Mouse (Mus musculus): ENCODE data around the gene Gm853. TPM values are rescaled to one million over a fixed set of nuclear protein-coding genes. Genes with fewer than 3 reads are reported as not detected.

The Gm853 gene
- polyA plus RNA-seq, 1 experiment from 2014 or later: not detected

- Histone ChIP-seq H3K9me3 (replicated peaks) (no peaks in the 10 kb centered on the region), H3K27me3 (peaks cover 25% of the 10 kb centered on the region), H3K9ac (no peak overlapping the region), H3K4me3 (replicated peaks) (peak overlapping the region; percentile 31), H3K4me2 (replicated peaks) (peak overlapping the region; percentile 55), H3K27ac (replicated peaks) (no peak overlapping the region), H3K4me1 (peaks cover 54% of the 10 kb centered on the region), H3K36me3 (no peaks in the 10 kb centered on the region)
- WGBS: 37% methylated on average over 19 of the region's 19 CpGs
- no peak for ATAC-seq (ENCODE audit: insufficient number of reproducible peaks, low FRiP score, low TSS enrichment, low read depth)
Measured at GRCm38 (mm10) chr4:130173911-130174311, 48.3 kb downstream of the Gm853 start.

GRCm38 (mm10) chr4:130173060-130173822, 49.0 kb downstream of the Gm853 start:
- Histone ChIP-seq H3K4me3 (replicated peaks) (no peak overlapping the region), H3K36me3 (no peaks in the 10 kb centered on the region), H3K27me3 (peaks cover 25% of the 10 kb centered on the region), H3K27ac (replicated peaks) (no peak overlapping the region), H3K4me2 (replicated peaks) (peak overlapping the region; percentile 55; the same call in 1 of the 2 replicates), H3K4me1 (peaks cover 58% of the 10 kb centered on the region), H3K9me3 (replicated peaks) (no peaks in the 10 kb centered on the region), H3K9ac (no peak overlapping the region)
- no peak for ATAC-seq (ENCODE audit: insufficient number of reproducible peaks, low FRiP score, low TSS enrichment, low read depth)
- WGBS: 57% methylated on average over 11 of the region's 11 CpGs

GRCm38 (mm10) chr4:130171951-130172765, 50.0 kb downstream of the Gm853 start:
- Histone ChIP-seq H3K27me3 (peaks cover 30% of the 10 kb centered on the region), H3K4me3 (replicated peaks) (no peak overlapping the region), H3K9me3 (replicated peaks) (no peaks in the 10 kb centered on the region), H3K9ac (no peak overlapping the region), H3K27ac (replicated peaks) (no peak overlapping the region), H3K4me1 (peaks cover 61% of the 10 kb centered on the region), H3K36me3 (no peaks in the 10 kb centered on the region), H3K4me2 (replicated peaks) (peak overlapping the region; percentile 1; the same call in 1 of the 2 replicates)
- WGBS: 26% methylated on average over 11 of the region's 11 CpGs
- no peak for ATAC-seq (ENCODE audit: insufficient number of reproducible peaks, low FRiP score, low TSS enrichment, low read depth)

GRCm38 (mm10) chr4:130170362-130170761, 51.8 kb downstream of the Gm853 start:
- Histone ChIP-seq H3K4me2 (replicated peaks) (no peak overlapping the region), H3K36me3 (no peaks in the 10 kb centered on the region), H3K4me3 (replicated peaks) (no peak overlapping the region), H3K4me1 (peaks cover 62% of the 10 kb centered on the region), H3K9ac (no peak overlapping the region), H3K9me3 (replicated peaks) (no peaks in the 10 kb centered on the region), H3K27me3 (peaks cover 28% of the 10 kb centered on the region), H3K27ac (replicated peaks) (no peak overlapping the region)
- no peak for ATAC-seq (ENCODE audit: insufficient number of reproducible peaks, low FRiP score, low TSS enrichment, low read depth)
- WGBS: 86% methylated on average over 4 of the region's 4 CpGs

GRCm38 (mm10) chr4:130169411-130169971, 52.7 kb downstream of the Gm853 start:
- Histone ChIP-seq H3K9me3 (replicated peaks) (no peaks in the 10 kb centered on the region), H3K4me2 (replicated peaks) (no peak overlapping the region)
- 79% methylated on average over 16 of the region's 16 CpGs for WGBS

GRCm38 (mm10) chr4:130168280-130169183, 53.7 kb downstream of the Gm853 start:
- Histone ChIP-seq H3K9me3 (replicated peaks) (no peaks in the 10 kb centered on the region), H3K27ac (replicated peaks) (0 out of 2 replicates have a peak overlapping the region, but pooled peaks have one; percentile 1), H3K36me3 (no peaks in the 10 kb centered on the region), H3K4me3 (replicated peaks) (no peak overlapping the region), H3K27me3 (peaks cover 20% of the 10 kb centered on the region), H3K9ac (no peak overlapping the region), H3K4me2 (replicated peaks) (0 out of 2 replicates have a peak overlapping the region, but pooled peaks have one; percentile 3), H3K4me1 (peaks cover 47% of the 10 kb centered on the region)
- no peak for ATAC-seq (ENCODE audit: insufficient number of reproducible peaks, low FRiP score, low TSS enrichment, low read depth)
- 33% methylated on average over 16 of the region's 16 CpGs for WGBS

More at GRCm38 (mm10) chr4:130169411-130169971, 52.7 kb downstream of the Gm853 start:
- Histone ChIP-seq H3K27me3 (peaks cover 22% of the 10 kb centered on the region), H3K4me1 (peaks cover 53% of the 10 kb centered on the region), H3K4me3 (replicated peaks) (no peak overlapping the region), H3K27ac (replicated peaks) (no peak overlapping the region), H3K36me3 (no peaks in the 10 kb centered on the region), H3K9ac (no peak overlapping the region)
- no peak for ATAC-seq (ENCODE audit: insufficient number of reproducible peaks, low FRiP score, low TSS enrichment, low read depth)

GRCm38 (mm10) chr4:130167814-130168213, 54.4 kb downstream of the Gm853 start:
- Histone ChIP-seq H3K36me3 (no peaks in the 10 kb centered on the region), H3K27ac (replicated peaks) (no peak overlapping the region), H3K9me3 (replicated peaks) (no peaks in the 10 kb centered on the region), H3K4me1 (peaks cover 50% of the 10 kb centered on the region), H3K4me2 (replicated peaks) (peak overlapping the region; percentile 32; the same call in 1 of the 2 replicates), H3K9ac (no peak overlapping the region), H3K27me3 (peaks cover 20% of the 10 kb centered on the region), H3K4me3 (replicated peaks) (no peak overlapping the region)
- WGBS: 43% methylated on average over 9 of the region's 9 CpGs
- ATAC-seq (ENCODE audit: insufficient number of reproducible peaks, low FRiP score, low TSS enrichment, low read depth): no peak

- no peaks in the 10 kb centered on the region for H3K36me3 ChIP-seq
- no peak overlapping the region for H3K9ac ChIP-seq
- H3K9me3 ChIP-seq (replicated peaks): no peaks in the 10 kb centered on the region
- H3K4me3 ChIP-seq (replicated peaks): no peak overlapping the region
- H3K4me1 ChIP-seq: peaks cover 47% of the 10 kb centered on the region
- WGBS: 63% methylated on average over 22 of the region's 22 CpGs
- H3K4me2 ChIP-seq (replicated peaks): peak overlapping the region; percentile 32; the same call in 1 of the 2 replicates
- peaks cover 20% of the 10 kb centered on the region for H3K27me3 ChIP-seq
- H3K27ac ChIP-seq (replicated peaks): no peak overlapping the region
- no peak for ATAC-seq (ENCODE audit: insufficient number of reproducible peaks, low FRiP score, low TSS enrichment, low read depth)
Measured at GRCm38 (mm10) chr4:130167321-130167720, 54.9 kb downstream of the Gm853 start.

GRCm38 (mm10) chr4:130166592-130166991, 55.6 kb downstream of the Gm853 start:
- Histone ChIP-seq H3K27me3 (peaks cover 20% of the 10 kb centered on the region), H3K36me3 (no peaks in the 10 kb centered on the region), H3K9me3 (replicated peaks) (no peaks in the 10 kb centered on the region), H3K4me1 (peaks cover 40% of the 10 kb centered on the region), H3K4me3 (replicated peaks) (no peak overlapping the region), H3K27ac (replicated peaks) (no peak overlapping the region), H3K4me2 (replicated peaks) (no peak overlapping the region), H3K9ac (no peak overlapping the region)
- no peak for ATAC-seq (ENCODE audit: insufficient number of reproducible peaks, low FRiP score, low TSS enrichment, low read depth)
- 54% methylated on average over 8 of the region's 8 CpGs for WGBS

GRCm38 (mm10) chr4:130166061-130166460, 56.1 kb downstream of the Gm853 start:
- peaks cover 24% of the 10 kb centered on the region for H3K27me3 ChIP-seq
- no peak overlapping the region for H3K4me2 ChIP-seq (replicated peaks)
- H3K4me3 ChIP-seq (replicated peaks): no peak overlapping the region
- WGBS: 66% methylated on average over 18 of the region's 18 CpGs
- H3K9me3 ChIP-seq (replicated peaks): no peaks in the 10 kb centered on the region
- no peak overlapping the region for H3K27ac ChIP-seq (replicated peaks)
- no peak for ATAC-seq (ENCODE audit: insufficient number of reproducible peaks, low FRiP score, low TSS enrichment, low read depth)
- H3K9ac ChIP-seq: no peak overlapping the region
- peaks cover 38% of the 10 kb centered on the region for H3K4me1 ChIP-seq
- H3K36me3 ChIP-seq: no peaks in the 10 kb centered on the region

All from embryonic facial prominence, embryonic 15.5 days (tissue).